In genomic region chr11:17004899-17005846, GRCm38 (mm10) we compare ENCODE assay signal across 10 mouse cellular contexts. TPM values are rescaled to one million over a fixed set of nuclear protein-coding genes. Genes with fewer than 3 reads are reported as not detected.
DNase-seq lines count a peak whose midpoint lies in the region; ATAC-seq and TF ChIP-seq lines count a peak whose summit lies in the region.
"Had no signal": no experiment of that assay in that cellular context is flagged by ENCODE, and none has a peak within 500 bp of the region (broad histone marks: within the 10 kb centered on the region; RNA-seq: fewer than 3 reads in every experiment).

No protein-coding gene starts in this region.

- H3K4me2 ChIP-seq in heart, embryonic 14.5 days (ENCODE audit: low read length): no peak overlapping the region
- H3K4me2 ChIP-seq in forebrain, embryonic 15.5 days (replicated peaks): no peak overlapping the region
- H3K4me2 ChIP-seq in forebrain, embryonic 13.5 days: no peak overlapping the region
- H3K4me2 ChIP-seq: hindbrain, embryonic 13.5 days had no signal

- DNase-seq in layer of hippocampus, adult 11-12 months (ENCODE audit: low spot score): peak; percentile 55
- no peak for DNase-seq in layer of hippocampus, postnatal 25 days (ENCODE audit: extremely low spot score in 1 of 2, low spot score in 1 of 2)
- DNase-seq in gastrocnemius, postnatal 10 days: no peak

- no peak for TF ChIP-seq POLR2A in bone marrow, adult 2 months (IDR thresholded peaks at IDR 0.05; ENCODE audit: borderline replicate concordance, control insufficient read depth, low read depth, low read length)

- H3K9me3 ChIP-seq in heart, embryonic 14.5 days (ENCODE audit: control insufficient read depth, low read length): no peaks in the 10 kb centered on the region
- H3K9me3 ChIP-seq in megakaryocyte, embryonic 14.5 days: no peaks in the 10 kb centered on the region
- H3K9me3 ChIP-seq in forebrain, embryonic 15.5 days: no peaks in the 10 kb centered on the region
- H3K9me3 ChIP-seq in forebrain, embryonic 13.5 days (replicated peaks): no peaks in the 10 kb centered on the region
- H3K9me3 ChIP-seq: hindbrain, embryonic 13.5 days had no signal

- H3K27me3 ChIP-seq in heart, embryonic 14.5 days (ENCODE audit: control insufficient read depth, insufficient read depth, low read length): no peaks in the 10 kb centered on the region
- no peaks in the 10 kb centered on the region for H3K27me3 ChIP-seq in megakaryocyte, embryonic 14.5 days (replicated peaks)
- no peaks in the 10 kb centered on the region for H3K27me3 ChIP-seq in forebrain, embryonic 15.5 days
- no peaks in the 10 kb centered on the region for H3K27me3 ChIP-seq in forebrain, embryonic 13.5 days
- H3K27me3 ChIP-seq: hindbrain, embryonic 13.5 days had no signal

- peak overlapping the region; percentile 4 for H3K4me3 ChIP-seq in bone marrow, adult 2 months (replicated peaks; ENCODE audit: control insufficient read depth, low read depth, low read length)
- H3K4me3 ChIP-seq in heart, embryonic 14.5 days (ENCODE audit: control insufficient read depth in 1 of 2, insufficient read depth in 1 of 2, low read depth in 1 of 2, low read length in 2 of 2): no peak overlapping the region
- peak overlapping the region; percentile 91 for H3K4me3 ChIP-seq in megakaryocyte, embryonic 14.5 days (replicated peaks)
- no peak overlapping the region for H3K4me3 ChIP-seq in forebrain, embryonic 15.5 days
- H3K4me3 ChIP-seq in forebrain, embryonic 13.5 days: no peak overlapping the region
- H3K4me3 ChIP-seq: hindbrain, embryonic 13.5 days; layer of hippocampus, adult 2 months had no signal

- peak; percentile 68 for ATAC-seq in heart, embryonic 14.5 days (ENCODE audit: insufficient number of reproducible peaks, insufficient read depth, low FRiP score, low read depth)
- no peak for ATAC-seq in forebrain, embryonic 15.5 days (replicated peaks)
- no peak for ATAC-seq in forebrain, embryonic 13.5 days

- H3K36me3 ChIP-seq in heart, embryonic 14.5 days (ENCODE audit: control insufficient read depth, insufficient read depth, low read length): no peaks in the 10 kb centered on the region
- H3K36me3 ChIP-seq in megakaryocyte, embryonic 14.5 days (replicated peaks; ENCODE audit: low read length): peaks cover 63% of the 10 kb centered on the region
- no peaks in the 10 kb centered on the region for H3K36me3 ChIP-seq in forebrain, embryonic 15.5 days
- no peaks in the 10 kb centered on the region for H3K36me3 ChIP-seq in forebrain, embryonic 13.5 days (ENCODE audit: poor library complexity, severe bottlenecking)
- H3K36me3 ChIP-seq: hindbrain, embryonic 13.5 days had no signal

- H3K4me1 ChIP-seq in bone marrow, adult 2 months (ENCODE audit: control insufficient read depth, insufficient read depth, low read length): peaks cover 6% of the 10 kb centered on the region
- H3K4me1 ChIP-seq in heart, embryonic 14.5 days (ENCODE audit: control insufficient read depth in 2 of 2, insufficient read depth in 2 of 2, low read length in 2 of 2): no peaks in the 10 kb centered on the region
- H3K4me1 ChIP-seq in megakaryocyte, embryonic 14.5 days: peaks cover 68% of the 10 kb centered on the region
- no peaks in the 10 kb centered on the region for H3K4me1 ChIP-seq in forebrain, embryonic 15.5 days
- H3K4me1 ChIP-seq in forebrain, embryonic 13.5 days: no peaks in the 10 kb centered on the region
- H3K4me1 ChIP-seq: hindbrain, embryonic 13.5 days had no signal

- WGBS in bone marrow, adult 2 months: 18% methylated on average over 4 of the region's 4 CpGs
- WGBS in heart, embryonic 14.5 days: 57% methylated on average over 4 of the region's 4 CpGs
- 87% methylated on average over 4 of the region's 4 CpGs for WGBS in forebrain, embryonic 15.5 days
- 91% methylated on average over 4 of the region's 4 CpGs for WGBS in forebrain, embryonic 13.5 days

- H3K9ac ChIP-seq in heart, embryonic 14.5 days (ENCODE audit: low read length): no peak overlapping the region
- H3K9ac ChIP-seq in forebrain, embryonic 15.5 days (replicated peaks): no peak overlapping the region
- H3K9ac ChIP-seq in forebrain, embryonic 13.5 days: no peak overlapping the region
- H3K9ac ChIP-seq: hindbrain, embryonic 13.5 days had no signal

- H3K27ac ChIP-seq in bone marrow, adult 2 months (ENCODE audit: control insufficient read depth, insufficient read depth, low read depth, low read length, poor library complexity): peak overlapping the region; percentile 9; the same call in 1 of the 2 replicates
- H3K27ac ChIP-seq in heart, embryonic 14.5 days (replicated peaks in 1 of 2; ENCODE audit: control insufficient read depth in 1 of 2, insufficient read depth in 1 of 2, low read depth in 2 of 2, low read length in 2 of 2): no peak overlapping the region
- H3K27ac ChIP-seq in forebrain, embryonic 15.5 days (replicated peaks): no peak overlapping the region
- H3K27ac ChIP-seq in forebrain, embryonic 13.5 days: no peak overlapping the region
- H3K27ac ChIP-seq: hindbrain, embryonic 13.5 days; layer of hippocampus, adult 2 months had no signal

- TF ChIP-seq CTCF in bone marrow, adult 2 months (IDR thresholded peaks at IDR 0.05; ENCODE audit: control insufficient read depth, insufficient read depth, low read length): no peak

RNA-seq across cellular contexts. Expression of gene Cnrip1, which starts 46.2 kb away (rescaled TPM):
- total RNA-seq in layer of hippocampus, postnatal 25 days (2021): 100 to 1,000 TPM; 123 to 132 TPM
- polyA plus RNA-seq in bone marrow, adult 2 months (2011; ENCODE audit: insufficient read depth, insufficient read length, low replicate concordance, missing spikeins): 3.2 and 6.2 TPM in 2 replicates
- 11.6 and 12.7 TPM in 2 replicates for polyA plus RNA-seq in heart, embryonic 14.5 days (2014; fragmentation: Nextera tagmentation; extraction: Ambion mirVana)
- 0.21 TPM in 1 of 2 replicates, not detected in the other for polyA plus RNA-seq in megakaryocyte, embryonic 14.5 days (2012; ENCODE audit: insufficient read depth, low replicate concordance)
- 115 and 130 TPM in 2 replicates for polyA plus RNA-seq in forebrain, embryonic 15.5 days (2015; fragmentation: Nextera tagmentation; extraction: Ambion mirVana)
- polyA plus RNA-seq in forebrain, embryonic 13.5 days (2015; fragmentation: Nextera tagmentation; extraction: Ambion mirVana): 63.7 and 75.7 TPM in 2 replicates
- 10 to 100 TPM in 1 of 2 experiments, 1 to 10 TPM in 1; 8.9 to 12.5 TPM for total RNA-seq in gastrocnemius, postnatal 10 days (2021)

RNA-seq across cellular contexts. Expression of gene Plek, which starts 47.0 kb away (rescaled TPM):
- total RNA-seq in layer of hippocampus, postnatal 25 days (2021): 1 to 10 TPM; 5.1 to 5.2 TPM
- polyA plus RNA-seq in bone marrow, adult 2 months (2011; ENCODE audit: insufficient read depth, insufficient read length, low replicate concordance, missing spikeins): 51.3 and 72.7 TPM in 2 replicates
- polyA plus RNA-seq in heart, embryonic 14.5 days (2014; fragmentation: Nextera tagmentation; extraction: Ambion mirVana): 2.6 and 4.6 TPM in 2 replicates
- 5.5 and 36.0 TPM in 2 replicates for polyA plus RNA-seq in megakaryocyte, embryonic 14.5 days (2012; ENCODE audit: insufficient read depth, low replicate concordance)
- polyA plus RNA-seq in forebrain, embryonic 15.5 days (2015; fragmentation: Nextera tagmentation; extraction: Ambion mirVana): 2.5 and 3.2 TPM in 2 replicates
- 2.0 and 2.6 TPM in 2 replicates for polyA plus RNA-seq in forebrain, embryonic 13.5 days (2015; fragmentation: Nextera tagmentation; extraction: Ambion mirVana)
- total RNA-seq in gastrocnemius, postnatal 10 days (2021): 1 to 10 TPM; 1.9 to 3.2 TPM

RNA-seq across cellular contexts. Expression of gene Fbxo48, which starts 54.0 kb away (rescaled TPM):
- 1 to 10 TPM in 1 of 2 experiments, under 1 TPM in 1; 0.86 to 1.9 TPM for total RNA-seq in layer of hippocampus, postnatal 25 days (2021)
- 1.9 and 4.9 TPM in 2 replicates for polyA plus RNA-seq in bone marrow, adult 2 months (2011; ENCODE audit: insufficient read depth, insufficient read length, low replicate concordance, missing spikeins)
- 1.1 and 1.3 TPM in 2 replicates for polyA plus RNA-seq in heart, embryonic 14.5 days (2014; fragmentation: Nextera tagmentation; extraction: Ambion mirVana)
- not detected in 2 replicates for polyA plus RNA-seq in megakaryocyte, embryonic 14.5 days (2012; ENCODE audit: insufficient read depth, low replicate concordance)
- 0.98 and 1.1 TPM in 2 replicates for polyA plus RNA-seq in forebrain, embryonic 15.5 days (2015; fragmentation: Nextera tagmentation; extraction: Ambion mirVana)
- polyA plus RNA-seq in forebrain, embryonic 13.5 days (2015; fragmentation: Nextera tagmentation; extraction: Ambion mirVana): 1.6 and 1.9 TPM in 2 replicates
- total RNA-seq in gastrocnemius, postnatal 10 days (2021): 1 to 10 TPM in 1 of 2 experiments, under 1 TPM in 1; 0.89 to 1.1 TPM

Comparison
In these comparisons a context has a peak if more than half of its experiments do, and no peak if none do; other contexts are left out.
1. H3K4me3 ChIP-seq: peak in bone marrow, adult 2 months (single experiment) and megakaryocyte, embryonic 14.5 days (single experiment); none in heart, embryonic 14.5 days (0 of 2), forebrain, embryonic 15.5 days (single experiment) and forebrain, embryonic 13.5 days (single experiment).